Mouse (Mus musculus) heart, adult 2 months (tissue): ENCODE data around the gene Rtkn2.

ENCODE experiments used
- EP300 ChIP-seq: fragments of 200-500 bp; IDR thresholded peaks from 2 replicates; pipeline ENCODE4 v1.6.1; 2011; ENCODE audit warnings: low read depth, low read length, control low read depth; ENCODE audit not compliant: insufficient read depth
- POLR2A ChIP-seq: fragments of 200-500 bp; IDR thresholded peaks from 2 replicates; pipeline ENCODE4 v1.6.1; 2011; ENCODE audit warnings: mild to moderate bottlenecking, low read depth, low read length, control low read depth; ENCODE audit not compliant: insufficient read depth

DNA sequence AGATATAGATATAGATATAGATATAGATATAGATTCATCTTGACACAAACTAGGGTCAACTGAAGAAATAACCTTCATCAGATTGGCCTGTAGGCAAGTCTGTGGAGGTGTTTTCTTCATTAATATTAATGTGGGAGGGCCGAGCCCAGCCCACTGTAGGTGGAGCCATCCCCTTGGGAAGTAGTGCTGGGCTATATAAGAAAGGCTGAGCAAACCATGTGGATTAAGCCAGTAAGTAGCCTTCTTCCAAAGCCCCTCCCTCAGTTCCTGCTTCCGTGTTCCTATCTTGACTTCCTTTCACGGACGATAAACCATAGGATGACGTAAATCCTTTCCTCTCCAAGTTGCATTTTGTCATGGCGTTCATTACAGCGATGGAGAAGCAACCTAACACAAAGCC lies 30.5 kb downstream of the Rtkn2 start:
- TF ChIP-seq EP300: no peak
- no peak for TF ChIP-seq POLR2A
